Mouse (Mus musculus): ENCODE measurements around the gene Sept8.

Sept8 gene

GRCm38 (mm10) chr11:53496946-53497345 is 22.1 kb upstream of the Sept8 start:
- DNase-seq = no peak

DNA sequence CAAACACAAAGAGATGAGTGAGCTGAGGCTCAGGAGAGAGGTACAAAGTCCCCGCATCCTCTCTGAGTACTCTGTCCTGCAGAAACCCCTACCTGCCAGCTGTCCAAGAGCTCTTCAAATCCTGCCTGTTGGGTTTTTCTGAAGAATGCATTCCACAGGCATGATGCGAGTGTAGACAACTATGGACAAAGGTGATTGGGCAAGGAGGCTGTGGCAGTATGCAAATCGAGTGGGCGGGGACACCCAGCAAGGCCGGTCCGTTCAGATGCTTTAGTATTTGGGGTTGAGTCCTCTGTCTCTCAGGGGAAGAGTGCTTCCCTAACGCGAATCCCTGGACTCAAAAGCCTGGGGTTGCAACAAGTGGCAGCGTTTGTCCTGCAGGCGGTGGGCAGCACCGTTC is 18.5 kb upstream of the Sept8 start:
- DNase-seq = no peak

DNA sequence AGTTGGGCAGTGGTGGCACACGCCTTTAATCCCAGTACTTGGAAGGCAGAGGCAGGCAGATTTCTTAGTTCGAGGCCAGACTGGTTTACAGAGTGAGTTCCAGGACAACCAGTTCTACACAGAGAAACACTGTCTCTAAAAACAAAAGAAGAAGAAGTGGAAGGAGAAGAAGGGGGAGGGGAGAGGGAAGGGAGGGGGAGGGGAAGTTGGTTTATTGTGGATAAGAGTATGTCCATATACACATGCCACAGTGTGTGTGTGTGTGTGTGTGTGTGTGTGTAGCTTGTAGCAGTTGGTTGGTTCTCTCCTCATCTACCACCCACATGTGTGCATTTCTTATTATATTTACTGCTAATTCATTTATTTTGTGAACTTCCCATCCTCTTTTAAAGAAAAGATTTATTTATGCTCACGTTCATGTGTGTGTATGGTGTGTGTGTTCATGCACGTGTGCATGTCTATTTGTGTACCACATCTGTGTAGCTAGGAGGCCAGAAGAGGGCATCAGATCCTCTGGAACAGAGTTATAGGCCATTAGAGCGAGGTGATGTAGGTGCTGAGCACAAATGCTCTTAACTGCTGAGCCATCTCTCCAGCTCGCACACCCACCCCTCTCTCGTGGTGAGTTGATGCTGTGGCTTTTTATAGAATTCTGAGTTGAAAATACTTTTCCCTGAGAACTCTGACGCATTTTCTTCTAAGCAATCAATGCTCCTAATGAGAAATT is 16.9 kb upstream of the Sept8 start:
- no peak for DNase-seq

DNA sequence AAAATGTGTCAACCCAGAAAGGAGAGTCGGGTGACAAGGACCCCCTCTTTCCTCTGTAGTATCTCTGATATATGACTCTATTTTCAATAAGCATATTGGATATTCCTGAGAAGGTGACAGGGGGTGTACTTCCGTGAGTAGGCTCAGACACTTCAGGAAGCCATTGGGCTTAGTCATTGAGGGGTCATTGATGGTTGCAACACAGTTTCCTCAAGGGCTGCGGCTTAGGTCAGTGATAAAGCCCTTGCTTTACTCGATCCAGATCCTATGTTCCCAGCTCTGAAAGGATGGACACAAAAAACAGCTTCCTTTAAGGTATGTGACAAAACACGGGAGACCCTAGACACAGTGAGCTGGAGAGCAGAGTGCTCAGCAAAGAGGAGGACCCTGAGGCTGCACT is 15.3 kb upstream of the Sept8 start:
- no peak for DNase-seq

DNA sequence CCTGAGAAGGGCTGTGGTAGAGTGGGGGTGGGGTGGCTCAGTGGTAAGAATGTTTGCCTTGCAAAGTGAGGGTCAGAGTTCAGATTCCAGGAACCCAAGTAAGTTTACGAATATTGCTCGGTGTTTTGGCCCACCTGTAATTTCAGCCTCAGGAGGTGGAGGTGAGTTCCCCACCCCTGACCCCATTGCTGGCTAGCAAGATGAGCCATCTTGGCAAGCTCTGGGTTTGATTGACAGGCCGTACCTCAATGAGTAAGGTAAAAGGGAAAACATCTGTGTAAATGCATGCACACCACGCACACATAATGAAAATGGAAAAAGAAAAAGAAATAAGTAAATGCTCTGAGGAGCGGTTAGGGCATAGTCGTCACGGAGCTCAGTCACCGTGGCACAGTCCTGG is 14.7 kb upstream of the Sept8 start:
- no peak for DNase-seq

DNA sequence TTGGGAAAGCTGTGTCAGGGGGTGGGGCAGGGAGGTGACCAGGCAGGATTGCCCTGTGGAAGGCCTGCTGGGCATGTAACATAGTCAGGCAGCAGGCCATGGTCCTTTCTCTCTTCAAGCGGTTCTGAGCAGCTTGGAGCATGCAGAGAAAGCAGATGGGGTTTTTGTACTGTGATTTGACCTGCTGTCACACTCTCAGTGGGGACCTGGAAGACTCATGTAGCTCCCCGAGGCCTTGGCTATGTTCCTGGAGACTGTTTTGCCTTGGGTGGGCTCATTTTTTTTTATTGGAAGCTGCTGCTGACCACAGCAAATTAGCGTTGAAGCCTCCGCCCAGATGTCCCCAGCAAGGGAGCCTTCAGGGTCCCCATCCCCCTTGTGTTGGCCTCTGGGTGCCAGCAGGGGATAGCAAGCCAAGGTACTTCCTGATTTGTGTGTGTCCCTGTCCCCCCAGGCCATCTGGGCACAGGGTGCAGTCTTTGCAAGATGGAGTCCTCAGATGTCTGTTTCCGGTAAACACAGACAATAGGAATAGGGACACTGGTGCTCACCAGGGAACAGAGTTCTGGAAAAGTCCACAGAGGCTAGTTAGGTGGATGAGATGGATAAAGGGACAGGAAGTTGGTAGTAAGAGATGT is 13.9 kb upstream of the Sept8 start:
- no peak for DNase-seq

DNA sequence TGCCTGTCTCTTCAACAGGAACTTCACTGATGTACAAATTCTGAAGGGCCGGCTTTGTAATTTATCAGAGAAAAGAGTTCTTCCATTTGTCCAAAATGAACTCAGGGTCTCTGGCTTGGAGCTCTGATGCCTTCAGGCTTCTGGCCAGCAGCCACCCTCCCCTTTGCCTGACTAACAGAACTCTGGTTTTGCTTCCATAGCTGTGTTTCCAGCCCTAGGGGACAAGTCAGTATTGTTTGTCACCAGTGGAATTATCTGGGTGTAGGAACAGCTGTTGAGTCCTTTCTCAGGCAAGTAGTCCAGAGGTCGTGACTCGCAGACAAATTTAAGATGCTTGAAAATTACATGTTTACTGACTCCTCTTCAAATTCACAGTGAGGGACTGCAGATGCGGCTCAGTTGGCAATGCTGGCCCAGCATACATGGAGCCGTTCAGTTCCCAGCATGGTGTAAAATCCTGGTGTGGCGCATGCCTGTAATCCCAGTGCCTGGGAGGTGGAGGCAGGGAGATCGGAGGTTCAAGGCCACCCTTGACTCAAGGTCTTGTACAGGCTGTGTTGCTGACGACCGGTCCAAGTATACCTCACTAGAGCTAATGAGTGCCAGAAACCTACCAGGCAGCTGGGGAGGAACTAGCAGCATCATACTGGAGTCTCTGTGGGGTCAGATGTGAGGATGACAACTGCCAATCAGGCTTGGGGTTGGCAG is 11.8 kb upstream of the Sept8 start:
- DNase-seq = no peak

GRCm38 (mm10) chr11:53508152-53508551 is 10.9 kb upstream of the Sept8 start:
- DNase-seq = no peak

DNA sequence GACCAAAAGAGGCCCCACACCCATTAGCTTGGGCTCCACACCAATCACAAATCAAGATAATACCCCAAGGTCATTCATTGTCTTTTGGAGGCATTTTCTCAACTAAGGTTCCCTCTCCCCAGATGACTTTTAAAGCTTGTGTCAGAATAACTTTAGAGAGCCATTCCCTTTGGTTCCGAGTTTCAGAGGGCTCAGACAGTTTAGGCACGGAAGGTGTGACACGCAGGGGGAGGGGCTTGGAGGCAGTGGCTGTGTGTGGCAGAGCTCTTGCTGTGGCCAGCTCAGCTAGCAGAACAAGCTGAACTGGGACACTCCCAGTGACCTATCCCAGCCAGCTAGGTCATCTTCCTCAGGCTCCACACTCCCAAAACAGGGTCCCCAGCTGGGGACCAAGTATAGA is 10.5 kb upstream of the Sept8 start:
- no peak for DNase-seq

DNA sequence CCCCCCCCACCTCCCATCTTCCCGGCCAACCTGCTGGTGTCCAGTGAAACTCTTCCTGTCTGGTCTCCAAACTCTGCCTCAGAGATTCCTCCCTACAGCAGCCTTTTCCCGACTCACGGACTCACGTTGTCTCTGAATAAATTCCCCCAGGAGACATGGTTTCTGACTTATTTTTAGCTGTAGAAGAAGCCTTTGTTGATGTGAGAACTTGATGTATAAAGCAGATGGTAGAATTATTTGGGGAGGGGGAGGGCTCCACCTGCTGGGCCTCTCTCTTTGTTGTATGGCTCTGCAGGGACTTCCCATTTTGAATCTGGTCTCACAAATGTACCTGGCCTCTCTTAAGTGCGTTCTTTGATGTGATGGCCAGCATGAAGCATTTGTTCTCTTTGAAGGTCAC is 8.7 kb upstream of the Sept8 start:
- no peak for DNase-seq

- no peak for DNase-seq
These were observed 2.1 kb upstream of the Sept8 start for GRCm38 (mm10) chr11:53516775-53517627.

- DNase-seq = no peak
These were observed 298 bp upstream of the Sept8 start for GRCm38 (mm10) chr11:53518759-53519158.

GRCm38 (mm10) chr11:53520122-53520978 is 1.3 kb downstream of the Sept8 start:
- peak; percentile 51 for DNase-seq

DNA sequence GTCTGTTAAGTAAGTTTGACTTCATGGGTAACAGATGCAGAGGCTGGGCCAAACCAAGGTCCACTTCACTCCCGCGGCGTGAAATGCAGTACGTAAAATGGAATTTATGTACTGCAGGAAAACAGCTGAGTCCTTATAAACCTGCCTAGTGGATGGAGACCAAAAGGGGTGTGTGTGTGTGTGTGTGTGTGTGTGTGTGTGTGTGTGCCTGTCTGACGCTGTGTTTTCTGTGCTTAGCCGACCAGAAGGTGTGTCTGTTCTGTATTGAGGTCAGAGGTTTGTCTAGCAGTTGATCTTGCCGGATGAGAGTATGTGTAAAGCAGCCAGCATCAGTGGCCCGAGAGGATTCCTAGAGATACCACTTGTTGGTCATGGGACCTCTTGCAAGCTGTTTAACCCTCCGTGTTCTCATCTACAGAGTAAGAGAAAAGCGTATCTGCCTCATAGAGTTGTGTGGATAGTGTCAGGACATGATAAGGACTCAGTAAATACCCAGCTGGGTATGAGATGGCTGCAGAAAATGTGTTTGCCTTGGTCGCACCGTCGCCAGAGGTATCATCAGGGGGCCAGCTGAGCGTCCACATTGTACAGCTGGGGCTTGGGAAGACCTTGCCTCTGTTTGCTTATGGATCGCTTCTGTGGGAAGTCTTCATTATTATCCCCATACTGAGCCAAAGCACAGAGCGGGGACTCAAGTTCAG is 2.2 kb downstream of the Sept8 start:
- no peak for DNase-seq

DNA sequence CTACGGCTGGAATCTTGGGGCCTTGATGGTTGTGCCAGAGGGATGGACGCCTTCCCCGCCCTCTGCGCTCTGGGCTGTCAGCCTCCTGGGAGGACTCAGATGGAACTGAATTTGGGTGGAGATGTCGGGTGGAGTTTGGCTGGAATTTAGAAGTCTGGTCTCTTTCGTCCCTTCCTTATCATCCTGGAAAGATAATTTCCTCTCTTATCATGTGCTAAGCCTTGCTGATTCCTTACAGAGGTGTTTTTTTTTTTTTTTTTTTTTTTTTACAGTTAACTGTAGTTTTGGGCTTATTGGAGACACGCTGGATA is 2.7 kb downstream of the Sept8 start:
- DNase-seq = no peak

- no peak for DNase-seq
These were observed 3.3 kb downstream of the Sept8 start for GRCm38 (mm10) chr11:53522362-53522761.

DNA sequence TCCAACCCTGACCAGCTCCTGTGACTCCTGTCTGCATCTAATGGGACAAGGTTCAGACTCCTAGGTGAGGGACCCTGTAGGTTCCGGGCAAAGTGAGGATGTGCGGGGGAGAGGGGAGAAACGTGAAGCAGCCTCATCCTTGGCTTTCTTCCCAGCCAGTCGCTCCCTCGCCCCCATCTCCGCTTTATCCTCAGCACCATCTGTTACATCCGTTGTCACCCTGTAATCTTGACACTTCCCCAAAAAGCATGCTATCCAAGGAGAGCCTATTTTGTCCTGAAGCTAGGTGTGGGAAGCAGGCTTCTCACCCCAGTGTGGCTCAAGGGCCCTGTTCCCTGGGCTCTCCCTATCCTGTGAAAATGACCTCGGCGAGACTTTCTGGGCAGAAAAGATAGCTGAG is 3.9 kb downstream of the Sept8 start:
- no peak for DNase-seq

GRCm38 (mm10) chr11:53523545-53524405 is 4.7 kb downstream of the Sept8 start:
- DNase-seq = no peak

- no peak for DNase-seq
These were observed 5.8 kb downstream of the Sept8 start for GRCm38 (mm10) chr11:53524905-53525304.

DNA sequence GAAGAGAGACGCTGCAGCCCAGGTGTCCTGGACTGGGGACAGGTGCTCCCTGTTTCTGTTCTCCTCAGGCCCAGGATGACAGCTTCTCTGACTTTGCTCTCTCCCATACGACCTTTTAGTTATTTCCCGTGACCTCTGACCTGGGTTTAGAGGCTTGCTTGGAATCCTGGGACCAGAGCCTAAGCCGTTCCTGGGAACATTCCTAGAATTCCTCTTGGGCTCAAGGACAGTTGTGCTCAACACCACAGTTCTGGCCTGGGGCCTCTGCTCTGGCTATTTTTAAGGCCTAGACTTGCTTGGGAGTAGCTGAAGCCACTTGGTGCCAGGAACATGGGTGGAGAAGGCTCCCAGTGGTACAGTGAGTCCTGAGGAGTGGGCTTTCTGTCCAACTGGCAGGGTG is 6.4 kb downstream of the Sept8 start:
- DNase-seq = peak; percentile 50
